8 mouse cellular contexts compared by ENCODE assay signal in the genomic region with DNA sequence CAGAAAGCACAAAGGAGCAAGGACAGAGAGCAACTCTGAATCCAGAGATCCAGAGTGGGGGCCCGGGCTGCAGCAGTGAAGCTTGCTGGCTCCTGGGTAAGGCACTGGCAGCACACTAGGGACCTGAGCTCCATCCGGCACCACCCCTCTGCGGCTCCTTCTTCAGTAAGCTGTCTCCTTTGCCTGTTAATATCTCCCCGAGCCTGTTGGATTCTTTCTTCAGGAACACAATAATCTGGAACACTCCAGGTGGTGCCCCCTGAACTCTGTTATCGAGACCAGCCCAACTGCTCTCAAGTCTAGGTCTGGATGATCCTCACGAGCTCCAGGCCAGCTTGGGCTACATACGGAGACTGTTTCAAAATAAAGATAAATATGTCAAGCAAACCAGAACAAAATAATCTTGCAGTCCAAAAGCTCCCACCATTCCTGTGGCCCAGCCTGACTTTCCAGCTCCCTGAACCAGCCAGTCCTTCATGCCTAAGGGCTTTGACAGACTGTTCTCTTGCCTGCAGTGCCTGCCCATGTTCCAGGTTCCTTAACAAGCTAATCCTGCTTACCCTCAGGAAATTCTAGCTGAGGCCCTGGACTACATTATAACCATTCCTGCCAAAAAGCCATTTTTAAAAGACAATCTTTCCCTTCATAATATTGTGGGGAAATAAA. TPM values are rescaled to one million over a fixed set of nuclear protein-coding genes. Genes with fewer than 3 reads are reported as not detected.
DNase-seq lines count a peak whose midpoint lies in the region; ATAC-seq lines count a peak whose summit lies in the region.
"Had no signal": no experiment of that assay in that cellular context is flagged by ENCODE, and none has a peak within 500 bp of the region (broad histone marks: within the 10 kb centered on the region; RNA-seq: fewer than 3 reads in every experiment).

No protein-coding gene starts in this region.

- peak; percentile 45 for DNase-seq in ovary, adult 18-20 months (ENCODE audit: low spot score)
- no peak for DNase-seq in ovary, postnatal 10 days (ENCODE audit: low spot score)
- no peak for DNase-seq in retina, embryonic 14.5 days (ENCODE audit: low spot score)
- no peak for DNase-seq in Muller cell, postnatal 12 days (ENCODE audit: inconsistent ontology term)

- peak; percentile 65; the same call in 1 of the 2 replicates for ATAC-seq in forebrain, embryonic 13.5 days
- peak; percentile 43; the same call in 1 of the 2 replicates for ATAC-seq in hindbrain, embryonic 12.5 days (ENCODE audit: low FRiP score)
- no peak; the same call in 1 of the 2 replicates for ATAC-seq in stomach, embryonic 16.5 days (ENCODE audit: insufficient read depth, low FRiP score)

- H3K27me3 ChIP-seq in forebrain, embryonic 13.5 days, result no peaks in the 10 kb centered on the region
- H3K27me3 ChIP-seq in hindbrain, embryonic 12.5 days, result no peaks in the 10 kb centered on the region
- no peaks in the 10 kb centered on the region for H3K27me3 ChIP-seq in stomach, embryonic 16.5 days (ENCODE audit: control insufficient read depth, insufficient read depth, low read length)
- H3K27me3 ChIP-seq: lung, embryonic 15.5 days had no signal

- peak overlapping the region; percentile 19; the same call in 1 of the 2 replicates for H3K4me2 ChIP-seq in forebrain, embryonic 13.5 days
- H3K4me2 ChIP-seq in hindbrain, embryonic 12.5 days (replicated peaks), result no peak overlapping the region
- H3K4me2 ChIP-seq in stomach, embryonic 16.5 days (ENCODE audit: low read depth, low read length), result no peak overlapping the region
- H3K4me2 ChIP-seq: lung, embryonic 15.5 days had no signal

- no peaks in the 10 kb centered on the region for H3K9me3 ChIP-seq in forebrain, embryonic 13.5 days (replicated peaks)
- no peaks in the 10 kb centered on the region; the same call in 1 of the 2 replicates for H3K9me3 ChIP-seq in hindbrain, embryonic 12.5 days (replicated peaks)
- H3K9me3 ChIP-seq in stomach, embryonic 16.5 days (replicated peaks; ENCODE audit: control insufficient read depth, low read length), result no peaks in the 10 kb centered on the region
- H3K9me3 ChIP-seq: lung, embryonic 15.5 days had no signal

- peak overlapping the region; percentile 74 for H3K27ac ChIP-seq in forebrain, embryonic 13.5 days
- peak overlapping the region; percentile 76 for H3K27ac ChIP-seq in hindbrain, embryonic 12.5 days
- peak overlapping the region; percentile 40; the same call in 1 of the 2 replicates for H3K27ac ChIP-seq in stomach, embryonic 16.5 days (ENCODE audit: low read length)
- H3K27ac ChIP-seq: lung, embryonic 15.5 days had no signal

- no peak overlapping the region for H3K4me3 ChIP-seq in forebrain, embryonic 13.5 days
- H3K4me3 ChIP-seq in hindbrain, embryonic 12.5 days, result no peak overlapping the region
- no peak overlapping the region for H3K4me3 ChIP-seq in stomach, embryonic 16.5 days (replicated peaks; ENCODE audit: low read length)
- H3K4me3 ChIP-seq: lung, embryonic 15.5 days had no signal

- peaks cover 15% of the 10 kb centered on the region for H3K4me1 ChIP-seq in forebrain, embryonic 13.5 days
- H3K4me1 ChIP-seq in hindbrain, embryonic 12.5 days, result peaks cover 13% of the 10 kb centered on the region
- H3K4me1 ChIP-seq in stomach, embryonic 16.5 days (ENCODE audit: control insufficient read depth, insufficient read depth, low read length), result 0 out of 2 replicates have a peak, but pooled peaks cover 6% of the 10 kb centered on the region
- H3K4me1 ChIP-seq: lung, embryonic 15.5 days had no signal

- no peaks in the 10 kb centered on the region; the same call in 1 of the 2 replicates for H3K36me3 ChIP-seq in forebrain, embryonic 13.5 days (ENCODE audit: poor library complexity, severe bottlenecking)
- H3K36me3 ChIP-seq in hindbrain, embryonic 12.5 days, result no peaks in the 10 kb centered on the region; the same call in 1 of the 2 replicates
- no peaks in the 10 kb centered on the region for H3K36me3 ChIP-seq in stomach, embryonic 16.5 days (ENCODE audit: control insufficient read depth, insufficient read depth, low read length)
- H3K36me3 ChIP-seq: lung, embryonic 15.5 days had no signal

- 41% methylated on average over 7 of the region's 7 CpGs for WGBS in forebrain, embryonic 13.5 days
- WGBS in hindbrain, embryonic 12.5 days, result 54% methylated on average over 7 of the region's 7 CpGs
- WGBS in stomach, embryonic 16.5 days, result 41% methylated on average over 7 of the region's 7 CpGs

- H3K9ac ChIP-seq in forebrain, embryonic 13.5 days, result peak overlapping the region; percentile 41; the same call in 1 of the 2 replicates
- no peak overlapping the region for H3K9ac ChIP-seq in hindbrain, embryonic 12.5 days
- H3K9ac ChIP-seq in stomach, embryonic 16.5 days (ENCODE audit: low read length), result peak overlapping the region; percentile 4; the same call in 1 of the 2 replicates
- H3K9ac ChIP-seq: lung, embryonic 15.5 days had no signal

RNA-seq across cellular contexts. Expression of a gene that starts 28.2 kb away (rescaled TPM):
- 70.3 and 73.2 TPM in 2 replicates for polyA plus RNA-seq in forebrain, embryonic 13.5 days (2015; fragmentation: Nextera tagmentation; extraction: Ambion mirVana)
- 87.9 and 97.4 TPM in 2 replicates for polyA plus RNA-seq in hindbrain, embryonic 12.5 days (2016; fragmentation: Nextera tagmentation; extraction: Ambion mirVana)
- polyA plus RNA-seq in stomach, embryonic 16.5 days (2015; fragmentation: Nextera tagmentation; extraction: Ambion mirVana), result 63.0 and 65.8 TPM in 2 replicates
